ENCODE assay signal across 30 mouse cellular contexts in the genomic region with DNA sequence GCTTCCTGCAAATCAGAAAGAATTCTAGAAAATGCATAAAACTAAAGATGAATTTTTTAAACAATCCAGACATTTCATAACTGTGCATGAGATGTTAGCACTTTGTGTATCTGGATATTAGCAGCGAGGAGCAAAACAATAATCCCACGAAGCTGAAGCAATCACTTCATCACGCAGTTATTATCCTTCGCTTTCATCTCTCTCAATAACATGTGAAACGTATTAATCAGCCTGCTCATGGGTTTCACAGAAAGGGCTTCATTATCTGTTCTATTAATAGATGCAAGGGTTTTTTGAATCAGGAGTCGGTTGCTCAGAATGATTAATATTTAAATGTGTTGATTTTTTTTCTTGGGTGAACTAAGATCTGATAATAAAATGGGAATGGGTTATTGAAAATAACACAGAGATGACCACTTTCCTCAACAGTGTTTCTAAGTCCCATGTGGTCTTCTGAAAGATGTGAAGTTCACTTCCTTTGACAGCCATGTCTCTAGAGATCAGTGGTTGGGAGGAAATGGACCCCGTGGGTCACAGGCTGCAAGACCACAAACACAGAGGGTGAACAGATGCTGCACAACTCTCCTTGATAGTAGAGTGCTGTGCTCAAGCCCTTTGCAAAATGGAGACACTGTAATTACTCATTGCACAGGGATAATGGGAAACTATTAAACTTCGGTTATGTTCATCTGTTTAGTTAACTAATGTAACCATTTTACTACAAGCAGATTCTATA.
DNase-seq lines count a peak whose midpoint lies in the region; ATAC-seq and TF ChIP-seq lines count a peak whose summit lies in the region.
"Had no signal": no experiment of that assay in that cellular context is flagged by ENCODE, and none has a peak within 500 bp of the region (broad histone marks: within the 10 kb centered on the region; RNA-seq: fewer than 3 reads in every experiment).

No protein-coding gene starts in this region.

- no peak for DNase-seq in forebrain, embryonic 11.5 days (ENCODE audit: low spot score)
- DNase-seq in CH12.LX (ENCODE audit: extremely low read depth) = peak; percentile 48
- peak; percentile 66 for DNase-seq in brain, embryonic 14.5 days (ENCODE audit: low read depth)
- peak; percentile 42 for DNase-seq in retina, embryonic 14.5 days (ENCODE audit: low spot score)
- DNase-seq: adrenal gland, postnatal 25 days; cerebellum, adult 8-10 months; cerebellum, postnatal 25 days; gastrocnemius, postnatal 14 days; heart, adult 11 months; kidney, adult 2 months; layer of hippocampus, postnatal 36 days; left cerebral cortex, postnatal 4 days; liver; lung, adult 2 months; lung, postnatal 10 days; thymus, adult 2 months; thymus, postnatal 36 days had no signal

- TF ChIP-seq EP300 in CH12.LX (IDR thresholded peaks at IDR 0.05; ENCODE audit: low read length) = no peak

- TF ChIP-seq POLR2A in CH12.LX (IDR thresholded peaks at IDR 0.05; ENCODE audit: low read depth, low read length) = no peak
- no peak for TF ChIP-seq POLR2A in brain, embryonic 14.5 days (IDR thresholded peaks at IDR 0.05; ENCODE audit: borderline replicate concordance, extremely low read depth, insufficient read depth, insufficient read length, poor library complexity, severe bottlenecking)

- no peaks in the 10 kb centered on the region for H3K27me3 ChIP-seq in forebrain, embryonic 15.5 days
- H3K27me3 ChIP-seq in forebrain, embryonic 11.5 days (ENCODE audit: control insufficient read depth, insufficient read depth, low read length) = no peaks in the 10 kb centered on the region
- no peaks in the 10 kb centered on the region for H3K27me3 ChIP-seq in CH12.LX (replicated peaks)
- H3K27me3 ChIP-seq: embryonic facial prominence, embryonic 12.5 days; heart, embryonic 15.5 days; intestine, embryonic 15.5 days; neural tube, embryonic 12.5 days had no signal

- ATAC-seq in forebrain, embryonic 15.5 days (replicated peaks) = 0 out of 2 replicates have a peak, but pooled peaks have one; percentile 32
- ATAC-seq in forebrain, embryonic 11.5 days (replicated peaks; ENCODE audit: low FRiP score) = no peak
- ATAC-seq in inflammation-experienced regulatory T-cells, adult 6 months = no peak
- ATAC-seq in granulocyte monocyte progenitor cell, adult 5-6 weeks (replicated peaks; ENCODE audit: poor library complexity, severe bottlenecking) = no peak
- ATAC-seq: CD4-positive, CD25-positive, alpha-beta regulatory T cell, adult 4 months; hindbrain, embryonic 16.5 days; intestine, embryonic 15.5 days had no signal

- H3K27ac ChIP-seq in forebrain, embryonic 15.5 days (replicated peaks) = no peak overlapping the region
- no peak overlapping the region for H3K27ac ChIP-seq in forebrain, embryonic 11.5 days (ENCODE audit: low read depth, low read length)
- no peak overlapping the region for H3K27ac ChIP-seq in CH12.LX (ENCODE audit: insufficient read depth, low read depth)
- H3K27ac ChIP-seq: embryonic facial prominence, embryonic 12.5 days; heart, embryonic 10.5 days; heart, embryonic 15.5 days; intestine, embryonic 15.5 days; kidney, postnatal 0 days; liver, embryonic 14.5 days; macrophage; neural tube, embryonic 12.5 days had no signal

- H3K9me3 ChIP-seq in forebrain, embryonic 15.5 days = no peaks in the 10 kb centered on the region
- H3K9me3 ChIP-seq in forebrain, embryonic 11.5 days (ENCODE audit: control insufficient read depth, low read length) = no peaks in the 10 kb centered on the region
- H3K9me3 ChIP-seq in CH12.LX (replicated peaks; ENCODE audit: low read length) = no peaks in the 10 kb centered on the region
- H3K9me3 ChIP-seq: embryonic facial prominence, embryonic 12.5 days; heart, embryonic 10.5 days; heart, embryonic 15.5 days; intestine, embryonic 15.5 days; neural tube, embryonic 12.5 days had no signal

- no peak for TF ChIP-seq RAD21 in CH12.LX (IDR thresholded peaks at IDR 0.05; ENCODE audit: low read depth, low read length)

- H3K4me2 ChIP-seq in forebrain, embryonic 15.5 days (replicated peaks) = no peak overlapping the region
- no peak overlapping the region for H3K4me2 ChIP-seq in forebrain, embryonic 11.5 days (ENCODE audit: low read depth, low read length, severe bottlenecking)
- H3K4me2 ChIP-seq in CH12.LX (ENCODE audit: insufficient read depth, low read depth, poor library complexity, severe bottlenecking) = no peak overlapping the region
- H3K4me2 ChIP-seq: embryonic facial prominence, embryonic 12.5 days; heart, embryonic 15.5 days; intestine, embryonic 15.5 days; neural tube, embryonic 12.5 days had no signal

- in situ Hi-C loops in CH12.LX (cut with MboI; ENCODE audit: low pct_ligation_motif_present, low pct_unique_long_range_greater_than_20kb, low sequenced_read_pairs) = loop anchor here (10.0 kb wide), 1 partner anchor 52 kb away; no protein-coding TSS in a partner anchor

- H3K4me3 ChIP-seq in forebrain, embryonic 15.5 days = no peak overlapping the region
- H3K4me3 ChIP-seq in forebrain, embryonic 11.5 days (ENCODE audit: low read depth, low read length) = no peak overlapping the region
- H3K4me3 ChIP-seq in CH12.LX (replicated peaks in 1 of 3; ENCODE audit: low read depth in 2 of 3, low read length in 2 of 3, poor library complexity in 1 of 3) = no peak overlapping the region
- H3K4me3 ChIP-seq: embryonic facial prominence, embryonic 12.5 days; heart, embryonic 10.5 days; heart, embryonic 15.5 days; intestine, embryonic 15.5 days; neural tube, embryonic 12.5 days had no signal

- H3K79me2 ChIP-seq in CH12.LX (replicated peaks; ENCODE audit: control insufficient read depth, extremely low read depth, insufficient read depth, poor library complexity, severe bottlenecking) = no peaks in the 10 kb centered on the region

- no peak for TF ChIP-seq CTCF in CH12.LX (conservative IDR thresholded peaks at IDR 0.05 in 1 of 2, IDR thresholded peaks at IDR 0.05 in 1 of 2; ENCODE audit: low read depth in 2 of 2, low read length in 2 of 2)
- TF ChIP-seq CTCF in brain, embryonic 14.5 days (IDR thresholded peaks at IDR 0.05; ENCODE audit: borderline replicate concordance, extremely low read depth, insufficient read depth, insufficient read length) = no peak

- H3K36me3 ChIP-seq in forebrain, embryonic 15.5 days = no peaks in the 10 kb centered on the region
- H3K36me3 ChIP-seq in forebrain, embryonic 11.5 days (ENCODE audit: control insufficient read depth, insufficient read depth, low read length) = no peaks in the 10 kb centered on the region
- no peaks in the 10 kb centered on the region for H3K36me3 ChIP-seq in CH12.LX (replicated peaks in 1 of 2; ENCODE audit: control insufficient read depth in 1 of 2, insufficient read depth in 1 of 2, low read length in 1 of 2)
- H3K36me3 ChIP-seq: embryonic facial prominence, embryonic 12.5 days; heart, embryonic 10.5 days; heart, embryonic 15.5 days; intestine, embryonic 15.5 days; neural tube, embryonic 12.5 days had no signal

- no peak overlapping the region for H3K9ac ChIP-seq in forebrain, embryonic 15.5 days (replicated peaks)
- no peak overlapping the region for H3K9ac ChIP-seq in forebrain, embryonic 11.5 days (ENCODE audit: low read length)
- no peak overlapping the region for H3K9ac ChIP-seq in CH12.LX (ENCODE audit: insufficient read depth, low read depth)
- H3K9ac ChIP-seq: embryonic facial prominence, embryonic 12.5 days; heart, embryonic 15.5 days; intestine, embryonic 15.5 days; liver, embryonic 14.5 days; neural tube, embryonic 12.5 days had no signal

- dilution Hi-C loops in CH12.LX (cut with MboI; ENCODE audit: extremely low pct_ligation_motif_present, extremely low pct_unique_long_range_greater_than_20kb, low sequenced_read_pairs) = no loop called here

- WGBS in forebrain, embryonic 15.5 days = 61% methylated on average over 8 of the region's 8 CpGs
- 83% methylated on average over 8 of the region's 8 CpGs for WGBS in forebrain, embryonic 11.5 days

- no peaks in the 10 kb centered on the region for H3K4me1 ChIP-seq in forebrain, embryonic 15.5 days
- no peaks in the 10 kb centered on the region for H3K4me1 ChIP-seq in forebrain, embryonic 11.5 days (replicated peaks; ENCODE audit: control insufficient read depth, insufficient read depth, low read length)
- H3K4me1 ChIP-seq in CH12.LX (ENCODE audit: control insufficient read depth in 1 of 2, insufficient read depth in 2 of 2) = peaks cover 0 to 16% of the 10 kb centered on the region in 2 experiments; a peak in 2 of 4 replicates
- H3K4me1 ChIP-seq: embryonic facial prominence, embryonic 12.5 days; heart, embryonic 10.5 days; heart, embryonic 15.5 days; intestine, embryonic 15.5 days; neural tube, embryonic 12.5 days had no signal

TF ChIP-seq in CH12.LX, 34 proteins besides CTCF, POLR2A, EP300 and RAD21:
- no peak for TF ChIP-seq SMC3 (IDR thresholded peaks at IDR 0.05; ENCODE audit: low read depth, low read length)
- TF ChIP-seq UBTF (IDR thresholded peaks at IDR 0.05; ENCODE audit: low read depth, low read length) = no peak
- TF ChIP-seq GABPA (IDR thresholded peaks at IDR 0.05; ENCODE audit: insufficient replicate concordance, low read depth, low read length) = no peak
- TF ChIP-seq IRF4 (IDR thresholded peaks at IDR 0.05; ENCODE audit: low read depth, low read length) = no peak
- TF ChIP-seq RCOR1 (conservative IDR thresholded peaks at IDR 0.05; ENCODE audit: low read depth, low read length) = no peak
- TF ChIP-seq POLR2AphosphoS2 (IDR thresholded peaks at IDR 0.05; ENCODE audit: low read depth, low read length) = no peak
- no peak for TF ChIP-seq MAX (IDR thresholded peaks at IDR 0.05; ENCODE audit: low read length)
- TF ChIP-seq ZMIZ1 (IDR thresholded peaks at IDR 0.05; ENCODE audit: low read depth, low read length) = no peak
- no peak for TF ChIP-seq MXI1 (IDR thresholded peaks at IDR 0.05; ENCODE audit: low read depth, low read length)
- no peak for TF ChIP-seq HCFC1 (IDR thresholded peaks at IDR 0.05; ENCODE audit: low read depth, low read length)
- no peak for TF ChIP-seq TCF12 (IDR thresholded peaks at IDR 0.05; ENCODE audit: low read depth, low read length)
- no peak for TF ChIP-seq MEF2A (IDR thresholded peaks at IDR 0.05; ENCODE audit: borderline replicate concordance, low read depth, low read length)
- TF ChIP-seq NRF1 (IDR thresholded peaks at IDR 0.05; ENCODE audit: low read depth, low read length) = no peak
- no peak for TF ChIP-seq MAFK (IDR thresholded peaks at IDR 0.05; ENCODE audit: insufficient replicate concordance, low read length)
- TF ChIP-seq NELFE (IDR thresholded peaks at IDR 0.05; ENCODE audit: low read depth, low read length) = no peak
- no peak for TF ChIP-seq ZKSCAN1 (IDR thresholded peaks at IDR 0.05; ENCODE audit: borderline replicate concordance, low read depth, low read length)
- no peak for TF ChIP-seq MYC (IDR thresholded peaks at IDR 0.05; ENCODE audit: low read depth, low read length)
